Mouse (Mus musculus) activated CD4-positive, CD25-positive, alpha-beta regulatory T cell, adult 4 months (primary cell): ENCODE data around the gene Anxa8. TPM values are rescaled to one million over a fixed set of nuclear protein-coding genes. Genes with fewer than 3 reads are reported as not detected.

Experiments used
- ATAC-seq: one replicate; pipeline ENCODE4 v1.8.0; 2017
- polyA plus RNA-seq, 2 experiments: library from polyadenylated mRNA; unstranded; fragments of 100-300 nt; shearing (Covaris generic); gene quantifications; one replicate each; pipeline ENCODE4 v1.2.1; 2017

Anxa8 gene
- polyA plus RNA-seq, 2 experiments from 2014 or later, result not detected

- ATAC-seq, result no peak
These were observed 34.5 kb downstream of the Anxa8 start for GRCm38 (mm10) chr14:34120016-34120910.

GRCm38 (mm10) chr14:34120923-34121351, 35.2 kb downstream of the Anxa8 start:
- ATAC-seq, result no peak

GRCm38 (mm10) chr14:34121691-34122090, 35.9 kb downstream of the Anxa8 start:
- no peak for ATAC-seq

GRCm38 (mm10) chr14:34131216-34131615, 45.4 kb downstream of the Anxa8 start:
- no peak for ATAC-seq

GRCm38 (mm10) chr14:34135391-34135790, 49.6 kb downstream of the Anxa8 start:
- no peak for ATAC-seq

GRCm38 (mm10) chr14:34139671-34140664, 54.2 kb downstream of the Anxa8 start:
- no peak for ATAC-seq

- no peak for ATAC-seq
These were observed 56.5 kb downstream of the Anxa8 start for GRCm38 (mm10) chr14:34142316-34142715.

GRCm38 (mm10) chr14:34142915-34143314, 57.1 kb downstream of the Anxa8 start:
- no peak for ATAC-seq

Other genes starting within 250 kb of the Anxa8 start
- not detected for gene Gdf10, start 162.4 kb upstream of the Anxa8 start, polyA plus RNA-seq
- not detected for gene Gdf2, start 144.9 kb upstream of the Anxa8 start, polyA plus RNA-seq
- gene Rbp3, start 132.0 kb upstream of the Anxa8 start, polyA plus RNA-seq, result not detected
- not detected for gene Zfp488, start 107.2 kb upstream of the Anxa8 start, polyA plus RNA-seq
- not detected for gene Gm30083, start 70.8 kb upstream of the Anxa8 start, polyA plus RNA-seq
- not detected for gene Gm5460, start 69.2 kb upstream of the Anxa8 start, polyA plus RNA-seq
- not detected for gene Antxrl, start 33.3 kb upstream of the Anxa8 start, polyA plus RNA-seq
- not detected for gene A630023A22Rik, start 16.8 kb downstream of the Anxa8 start, polyA plus RNA-seq
- not detected for gene Npy4r, start 66.5 kb downstream of the Anxa8 start, polyA plus RNA-seq
- not detected for gene Gprin2, start 115.7 kb downstream of the Anxa8 start, polyA plus RNA-seq
- gene Syt15, start 133.6 kb downstream of the Anxa8 start, polyA plus RNA-seq, result under 1 TPM in 1 of 2 experiments, not detected in 1; 0.19 TPM
- gene Shld2, start 224.5 kb downstream of the Anxa8 start, polyA plus RNA-seq, result 1 to 10 TPM; 8.3 to 9.2 TPM
- 10 to 100 TPM; 37.3 to 50.1 TPM for gene Glud1, start 224.7 kb downstream of the Anxa8 start, polyA plus RNA-seq